Mouse (Mus musculus) right cerebral cortex, postnatal 14 days (tissue): ENCODE results near the gene Gpr4.

Experiments used
- DNase-seq: peaks from one replicate; pipeline ENCODE4 v3.0.0; 2022

Gpr4 gene

GRCm38 (mm10) chr7:19211996-19212755, at the start of gene Gpr4:
Gene Gpr4, plus strand, starts transcription at chr7:19212538.
- DNase-seq = peak; percentile 42

- DNase-seq = no peak
These were observed 49.4 kb upstream of the Gpr4 start for GRCm38 (mm10) chr7:19162928-19163327.

GRCm38 (mm10) chr7:19163752-19164151, 48.6 kb upstream of the Gpr4 start:
- no peak for DNase-seq

- DNase-seq = no peak
These were observed 48.1 kb upstream of the Gpr4 start for GRCm38 (mm10) chr7:19164189-19164588.

- DNase-seq = no peak
These were observed 47.4 kb upstream of the Gpr4 start for GRCm38 (mm10) chr7:19164978-19165377.

- no peak for DNase-seq
These were observed 46.5 kb upstream of the Gpr4 start, which contains the start of gene Gipr for GRCm38 (mm10) chr7:19165656-19166423. Gene Gipr, minus strand, starts transcription at chr7:19166127.

- no peak for DNase-seq
These were observed 45.3 kb upstream of the Gpr4 start for GRCm38 (mm10) chr7:19166990-19167389.

- DNase-seq = no peak
These were observed 42.8 kb upstream of the Gpr4 start for GRCm38 (mm10) chr7:19169506-19169905.

GRCm38 (mm10) chr7:19170142-19170541, 42.2 kb upstream of the Gpr4 start:
- DNase-seq = peak; percentile 66

- no peak for DNase-seq
These were observed 40.5 kb upstream of the Gpr4 start for GRCm38 (mm10) chr7:19171831-19172230.

- DNase-seq = peak; percentile 95
These were observed 39.5 kb upstream of the Gpr4 start for GRCm38 (mm10) chr7:19172874-19173273.

GRCm38 (mm10) chr7:19175708-19176515, 36.4 kb upstream of the Gpr4 start, which contains the start of gene Eml2:
Gene Eml2, plus strand, starts transcription at chr7:19176421.
- peak; percentile 71 for DNase-seq

GRCm38 (mm10) chr7:19176516-19176947, 35.8 kb upstream of the Gpr4 start:
- peak; percentile 71 for DNase-seq

GRCm38 (mm10) chr7:19177216-19177615, 35.1 kb upstream of the Gpr4 start:
- DNase-seq = no peak

- DNase-seq = no peak
These were observed 34.3 kb upstream of the Gpr4 start for GRCm38 (mm10) chr7:19178035-19178434.

- peak; percentile 87 for DNase-seq
These were observed 33.8 kb upstream of the Gpr4 start for GRCm38 (mm10) chr7:19178443-19179092.

GRCm38 (mm10) chr7:19179173-19179572, 33.2 kb upstream of the Gpr4 start:
- DNase-seq = peak; percentile 76

- DNase-seq = no peak
These were observed 32.4 kb upstream of the Gpr4 start for GRCm38 (mm10) chr7:19179936-19180335.

GRCm38 (mm10) chr7:19180862-19181429, 31.4 kb upstream of the Gpr4 start:
- DNase-seq = no peak

GRCm38 (mm10) chr7:19184250-19184649, 28.1 kb upstream of the Gpr4 start:
- no peak for DNase-seq

GRCm38 (mm10) chr7:19184758-19185157, 27.6 kb upstream of the Gpr4 start:
- no peak for DNase-seq

- DNase-seq = peak; percentile 32
These were observed 17.7 kb upstream of the Gpr4 start for GRCm38 (mm10) chr7:19194676-19195075.
